Mouse (Mus musculus): Measurements from ENCODE around the gene Slc36a2. TPM values are rescaled to one million over a fixed set of nuclear protein-coding genes. Genes with fewer than 3 reads are reported as not detected.
A peak's percentile ranks its signal among the peaks of the same experiment; 100 is the strongest.
"Not testable (repeated sequence)": the region's sequence is repeated elsewhere in the genome, so short reads cannot be mapped to it uniquely, and the experiment has no call there.

Gene Slc36a2
- polyA plus RNA-seq, 1 experiment from 2014 or later, result 3.7 TPM

- Histone ChIP-seq H3K36me3 (no peaks in the 10 kb centered on the region), H3K9ac (no peak overlapping the region), H3K27ac (no peak overlapping the region), H3K4me3 (no peak overlapping the region), H3K4me2 (no peak overlapping the region), H3K27me3 (no peaks in the 10 kb centered on the region), H3K9me3 (no peaks in the 10 kb centered on the region), H3K4me1 (no peaks in the 10 kb centered on the region)
- ATAC-seq (ENCODE audit: borderline replicate concordance, extremely low read depth, low FRiP score, low TSS enrichment), result peak; percentile 49; the same call in 1 of the 2 replicates
- 84% methylated on average over 11 of the region's 11 CpGs for WGBS
Measured at GRCm38 (mm10) chr11:55131077-55131742, 53.7 kb downstream of the Slc36a2 start.

- H3K4me1 ChIP-seq, result no peaks in the 10 kb centered on the region
- H3K27ac ChIP-seq, result no peak overlapping the region
- no peak overlapping the region for H3K4me3 ChIP-seq
- no peaks in the 10 kb centered on the region for H3K9me3 ChIP-seq
- WGBS, result 73% methylated on average over 3 of the region's 3 CpGs
- no peak overlapping the region for H3K9ac ChIP-seq
- no peak overlapping the region for H3K4me2 ChIP-seq
- H3K36me3 ChIP-seq, result no peaks in the 10 kb centered on the region
- no peaks in the 10 kb centered on the region for H3K27me3 ChIP-seq
- ATAC-seq (ENCODE audit: borderline replicate concordance, extremely low read depth, low FRiP score, low TSS enrichment), result no peak
Measured at GRCm38 (mm10) chr11:55128411-55128810, 56.5 kb downstream of the Slc36a2 start.

GRCm38 (mm10) chr11:55127937-55128336 is 56.9 kb downstream of the Slc36a2 start:
- Histone ChIP-seq H3K9ac (no peak overlapping the region), H3K4me2 (no peak overlapping the region), H3K36me3 (no peaks in the 10 kb centered on the region), H3K4me1 (no peaks in the 10 kb centered on the region), H3K27me3 (no peaks in the 10 kb centered on the region), H3K27ac (no peak overlapping the region), H3K4me3 (no peak overlapping the region), H3K9me3 (no peaks in the 10 kb centered on the region)
- no peak for ATAC-seq (ENCODE audit: borderline replicate concordance, extremely low read depth, low FRiP score, low TSS enrichment)
- WGBS, result 58% methylated on average over 6 of the region's 6 CpGs

GRCm38 (mm10) chr11:55126663-55127062 is 58.2 kb downstream of the Slc36a2 start:
- H3K27me3 ChIP-seq, result no peaks in the 10 kb centered on the region
- whole genome bisulfite sequencing, result 64% methylated on average over 3 of the region's 3 CpGs
- no peak overlapping the region for H3K4me2 ChIP-seq
- H3K27ac ChIP-seq, result no peak overlapping the region
- H3K4me3 ChIP-seq, result no peak overlapping the region
- no peaks in the 10 kb centered on the region for H3K36me3 ChIP-seq
- no peak overlapping the region for H3K9ac ChIP-seq
- no peak for ATAC-seq (ENCODE audit: borderline replicate concordance, extremely low read depth, low FRiP score, low TSS enrichment)
- H3K9me3 ChIP-seq, result no peaks in the 10 kb centered on the region
- H3K4me1 ChIP-seq, result no peaks in the 10 kb centered on the region

GRCm38 (mm10) chr11:55121430-55121829 is 63.4 kb downstream of the Slc36a2 start:
- peaks cover 5% of the 10 kb centered on the region; the same call in 1 of the 2 replicates for H3K4me1 ChIP-seq
- WGBS, result 80% methylated on average over 1 of the region's 1 CpGs
- no peak overlapping the region for H3K4me3 ChIP-seq
- no peak overlapping the region for H3K27ac ChIP-seq
- H3K27me3 ChIP-seq, result no peaks in the 10 kb centered on the region
- H3K9me3 ChIP-seq, result no peaks in the 10 kb centered on the region
- no peak for ATAC-seq (ENCODE audit: borderline replicate concordance, extremely low read depth, low FRiP score, low TSS enrichment)
- no peak overlapping the region for H3K4me2 ChIP-seq
- no peaks in the 10 kb centered on the region for H3K36me3 ChIP-seq
- no peak overlapping the region for H3K9ac ChIP-seq

- ATAC-seq (ENCODE audit: borderline replicate concordance, extremely low read depth, low FRiP score, low TSS enrichment), result no peak
- Histone ChIP-seq H3K9ac (no peak overlapping the region), H3K27ac (no peak overlapping the region), H3K4me3 (no peak overlapping the region), H3K9me3 (no peaks in the 10 kb centered on the region), H3K4me1 (peaks cover 5% of the 10 kb centered on the region; the same call in 1 of the 2 replicates), H3K27me3 (no peaks in the 10 kb centered on the region), H3K36me3 (no peaks in the 10 kb centered on the region), H3K4me2 (no peak overlapping the region)
- 65% methylated on average over 8 of the region's 8 CpGs for WGBS
Measured at GRCm38 (mm10) chr11:55120821-55121271, 64.0 kb downstream of the Slc36a2 start.

- H3K27ac ChIP-seq, result no peak overlapping the region
- no peak overlapping the region for H3K4me2 ChIP-seq
- ATAC-seq (ENCODE audit: borderline replicate concordance, extremely low read depth, low FRiP score, low TSS enrichment), result no peak
- H3K36me3 ChIP-seq, result no peaks in the 10 kb centered on the region
- H3K4me3 ChIP-seq, result no peak overlapping the region
- H3K27me3 ChIP-seq, result no peaks in the 10 kb centered on the region
- H3K9ac ChIP-seq, result no peak overlapping the region
- no peaks in the 10 kb centered on the region for H3K9me3 ChIP-seq
- H3K4me1 ChIP-seq, result peaks cover 5% of the 10 kb centered on the region; the same call in 1 of the 2 replicates
Measured at GRCm38 (mm10) chr11:55120279-55120678, 64.6 kb downstream of the Slc36a2 start.

GRCm38 (mm10) chr11:55117031-55117430 is 67.8 kb downstream of the Slc36a2 start:
- no peak for ATAC-seq (ENCODE audit: borderline replicate concordance, extremely low read depth, low FRiP score, low TSS enrichment)
- no peak overlapping the region for H3K4me2 ChIP-seq
- no peak overlapping the region for H3K4me3 ChIP-seq
- no peak overlapping the region for H3K9ac ChIP-seq
- peaks cover 10% of the 10 kb centered on the region for H3K4me1 ChIP-seq
- H3K36me3 ChIP-seq, result no peaks in the 10 kb centered on the region
- 87% methylated on average over 2 of the region's 2 CpGs for WGBS
- H3K9me3 ChIP-seq, result no peaks in the 10 kb centered on the region
- H3K27ac ChIP-seq, result no peak overlapping the region
- no peaks in the 10 kb centered on the region for H3K27me3 ChIP-seq

GRCm38 (mm10) chr11:55116004-55116403 is 68.9 kb downstream of the Slc36a2 start:
- no peak overlapping the region for H3K4me3 ChIP-seq
- H3K36me3 ChIP-seq, result no peaks in the 10 kb centered on the region
- WGBS, result 74% methylated on average over 3 of the region's 3 CpGs
- H3K27me3 ChIP-seq, result no peaks in the 10 kb centered on the region
- ATAC-seq (ENCODE audit: borderline replicate concordance, extremely low read depth, low FRiP score, low TSS enrichment), result no peak
- H3K27ac ChIP-seq, result no peak overlapping the region
- H3K9ac ChIP-seq, result no peak overlapping the region
- H3K4me2 ChIP-seq, result no peak overlapping the region
- H3K9me3 ChIP-seq, result no peaks in the 10 kb centered on the region
- peaks cover 10% of the 10 kb centered on the region for H3K4me1 ChIP-seq

GRCm38 (mm10) chr11:55114291-55114690 is 70.6 kb downstream of the Slc36a2 start:
- H3K27ac ChIP-seq, result no peak overlapping the region
- no peaks in the 10 kb centered on the region for H3K36me3 ChIP-seq
- no peaks in the 10 kb centered on the region for H3K27me3 ChIP-seq
- H3K9ac ChIP-seq, result no peak overlapping the region
- H3K9me3 ChIP-seq, result no peaks in the 10 kb centered on the region
- no peak overlapping the region for H3K4me2 ChIP-seq
- ATAC-seq (ENCODE audit: borderline replicate concordance, extremely low read depth, low FRiP score, low TSS enrichment), result no peak
- WGBS, result 66% methylated on average over 2 of the region's 2 CpGs
- peaks cover 15% of the 10 kb centered on the region for H3K4me1 ChIP-seq
- no peak overlapping the region for H3K4me3 ChIP-seq

GRCm38 (mm10) chr11:55113861-55114250 is 71.0 kb downstream of the Slc36a2 start:
- not testable (repeated sequence) for H3K4me2 ChIP-seq, H3K36me3 ChIP-seq, H3K9me3 ChIP-seq, H3K9ac ChIP-seq, H3K27me3 ChIP-seq, H3K4me3 ChIP-seq
- peaks cover 15% of the 10 kb centered on the region for H3K4me1 ChIP-seq
- peak overlapping the region; percentile 20; the same call in 1 of the 2 replicates for H3K27ac ChIP-seq
- 0 out of 2 replicates have a peak, but pooled peaks have one; percentile 7 for ATAC-seq (ENCODE audit: borderline replicate concordance, extremely low read depth, low FRiP score, low TSS enrichment)
- WGBS, result 8% methylated on average over 4 of the region's 4 CpGs

- no peak overlapping the region for H3K4me3 ChIP-seq
- H3K4me1 ChIP-seq, result peaks cover 15% of the 10 kb centered on the region
- peak overlapping the region; percentile 20; the same call in 1 of the 2 replicates for H3K27ac ChIP-seq
- H3K9me3 ChIP-seq, result no peaks in the 10 kb centered on the region
- WGBS, result 37% methylated on average over 7 of the region's 7 CpGs
- no peak overlapping the region for H3K9ac ChIP-seq
- no peaks in the 10 kb centered on the region for H3K36me3 ChIP-seq
- H3K4me2 ChIP-seq, result no peak overlapping the region
- no peaks in the 10 kb centered on the region for H3K27me3 ChIP-seq
- ATAC-seq (ENCODE audit: borderline replicate concordance, extremely low read depth, low FRiP score, low TSS enrichment), result peak; percentile 33; the same call in 1 of the 2 replicates
Measured at GRCm38 (mm10) chr11:55113209-55113860, 71.5 kb downstream of the Slc36a2 start.

Measured in lung, embryonic 15.5 days (tissue).